Mouse (Mus musculus) ES-Bruce4 (cell line): ENCODE data around the gene Sirt6. TPM values are rescaled to one million over a fixed set of nuclear protein-coding genes. Genes with fewer than 3 reads are reported as not detected.

Source experiments
- H3K27ac ChIP-seq: 2 replicates; pipeline ENCODE4 v1.5.1; 2012; ENCODE audit warnings: low read length, inconsistent platforms; ENCODE audit not compliant: insufficient read depth
- H3K27me3 ChIP-seq: 2 replicates; pipeline ENCODE4 v1.6.1; 2012; ENCODE audit warnings: mild to moderate bottlenecking, low read length, inconsistent platforms; ENCODE audit not compliant: control insufficient read depth, poor library complexity, insufficient read depth, severe bottlenecking
- H3K36me3 ChIP-seq: 2 replicates; pipeline ENCODE4 v1.6.1; 2012; ENCODE audit warnings: inconsistent platforms, mild to moderate bottlenecking, low read length, moderate library complexity; ENCODE audit not compliant: control insufficient read depth, poor library complexity, insufficient read depth, severe bottlenecking
- H3K4me1 ChIP-seq: one replicate; pipeline ENCODE4 v1.8.1; 2011; ENCODE audit warnings: low read length; ENCODE audit not compliant: control insufficient read depth, insufficient read depth
- H3K4me3 ChIP-seq: 2 replicates; pipeline ENCODE4 v1.5.1; 2011; ENCODE audit warnings: low read depth, mild to moderate bottlenecking, low read length
- H3K9ac ChIP-seq: 2 replicates; pipeline ENCODE4 v1.6.1; 2012; ENCODE audit warnings: low read depth, mild to moderate bottlenecking, inconsistent platforms; ENCODE audit not compliant: poor library complexity, severe bottlenecking
- H3K9me3 ChIP-seq: replicated peaks from 2 replicates; pipeline ENCODE4 v1.6.1; 2012; ENCODE audit warnings: mild to moderate bottlenecking, low read length, inconsistent platforms; ENCODE audit not compliant: control insufficient read depth, poor library complexity, insufficient read depth, severe bottlenecking
- CTCF ChIP-seq: IDR thresholded peaks from one replicate; pipeline ENCODE4 v1.8.1; 2011; ENCODE audit warnings: low read depth, low read length
- EP300 ChIP-seq: IDR thresholded peaks from 2 replicates; pipeline ENCODE4 v1.6.1; 2011; ENCODE audit warnings: low read depth, low read length; ENCODE audit not compliant: insufficient read depth
- POLR2A ChIP-seq: IDR thresholded peaks from one replicate; pipeline ENCODE4 v1.8.1; 2011; ENCODE audit warnings: low read length; ENCODE audit not compliant: insufficient read depth
- polyA plus RNA-seq: library from polyadenylated mRNA; stranded (reverse); fragments of >200 nt; gene quantifications from 2 replicates; pipeline ENCODE4 v1.2.4, GENCODE M21; 2011; ENCODE audit warnings: low read depth; ENCODE audit not compliant: missing spikeins, insufficient read depth, insufficient read length

Gene Sirt6
- polyA plus RNA-seq, 1 experiment, result 16.6 TPM

DNA sequence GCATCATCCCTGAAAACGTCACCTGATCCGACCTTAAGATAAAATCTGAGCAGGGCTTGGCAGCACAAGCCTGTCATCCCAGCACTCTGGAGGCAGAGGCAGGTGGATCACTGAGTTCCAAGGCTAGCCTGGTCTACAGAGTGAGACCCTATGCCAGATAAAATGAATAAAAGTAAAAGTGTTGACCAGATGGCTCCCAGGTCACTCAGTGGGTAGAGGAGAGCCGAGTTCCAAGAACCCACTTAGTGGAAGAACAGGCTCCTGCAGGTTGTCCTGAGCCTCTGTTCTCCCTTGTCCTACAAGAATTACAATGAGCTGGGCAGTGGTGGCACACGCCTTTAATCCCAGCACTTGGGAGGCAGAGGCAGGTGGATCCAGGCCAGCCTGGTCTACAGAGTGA is 34.4 kb downstream of the Sirt6 start:
- peaks cover 3% of the 10 kb centered on the region for H3K4me1 ChIP-seq
- no peaks in the 10 kb centered on the region for H3K9me3 ChIP-seq
- H3K27ac ChIP-seq, result no peak overlapping the region
- TF ChIP-seq CTCF (no peak), POLR2A (no peak), EP300 (no peak)
- H3K9ac ChIP-seq, result no peak overlapping the region
- H3K4me3 ChIP-seq, result no peak overlapping the region
- no peaks in the 10 kb centered on the region for H3K36me3 ChIP-seq
- no peaks in the 10 kb centered on the region for H3K27me3 ChIP-seq

- TF ChIP-seq EP300 (no peak), POLR2A (no peak), CTCF (no peak)
- Histone ChIP-seq H3K27me3 (no peaks in the 10 kb centered on the region), H3K4me1 (no peaks in the 10 kb centered on the region), H3K4me3 (no peak overlapping the region), H3K9ac (no peak overlapping the region), H3K9me3 (no peaks in the 10 kb centered on the region), H3K27ac (no peak overlapping the region), H3K36me3 (no peaks in the 10 kb centered on the region)
These were observed 35.0 kb downstream of the Sirt6 start for GRCm38 (mm10) chr10:81592631-81593030.

GRCm38 (mm10) chr10:81591846-81592245 is 35.8 kb downstream of the Sirt6 start:
- Histone ChIP-seq H3K27ac (no peak overlapping the region), H3K4me1 (no peaks in the 10 kb centered on the region), H3K36me3 (no peaks in the 10 kb centered on the region), H3K9ac (no peak overlapping the region), H3K9me3 (no peaks in the 10 kb centered on the region), H3K27me3 (no peaks in the 10 kb centered on the region), H3K4me3 (no peak overlapping the region)
- TF ChIP-seq EP300, result no peak
- TF ChIP-seq POLR2A, result no peak
- no peak for TF ChIP-seq CTCF

DNA sequence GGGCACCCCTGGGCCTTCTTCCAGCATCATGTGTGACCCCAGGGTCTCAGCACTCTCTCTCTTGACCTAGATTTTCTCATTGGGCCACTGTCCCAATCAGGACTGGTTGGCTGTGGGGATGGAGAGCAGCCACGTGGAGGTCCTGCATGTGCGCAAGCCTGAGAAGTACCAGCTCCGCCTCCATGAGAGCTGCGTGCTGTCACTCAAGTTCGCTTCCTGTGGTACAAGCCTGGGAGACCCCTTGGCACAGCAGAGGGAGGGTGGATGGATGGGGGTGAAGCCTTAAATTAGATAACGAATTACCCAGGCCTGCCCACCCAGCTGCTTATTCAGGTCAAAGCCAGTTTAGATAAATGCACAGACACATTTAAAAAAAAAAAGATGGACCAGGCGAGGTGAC is 38.9 kb downstream of the Sirt6 start:
- Histone ChIP-seq H3K4me3 (no peak overlapping the region), H3K27ac (no peak overlapping the region), H3K27me3 (no peaks in the 10 kb centered on the region), H3K4me1 (no peaks in the 10 kb centered on the region), H3K9ac (no peak overlapping the region), H3K36me3 (no peaks in the 10 kb centered on the region), H3K9me3 (no peaks in the 10 kb centered on the region)
- TF ChIP-seq POLR2A, result no peak
- no peak for TF ChIP-seq CTCF

GRCm38 (mm10) chr10:81583347-81583746 is 44.2 kb downstream of the Sirt6 start:
- TF ChIP-seq EP300 (no peak), POLR2A (no peak), CTCF (no peak)
- Histone ChIP-seq H3K9me3 (no peaks in the 10 kb centered on the region), H3K27ac (no peak overlapping the region), H3K36me3 (no peaks in the 10 kb centered on the region), H3K9ac (no peak overlapping the region), H3K27me3 (no peaks in the 10 kb centered on the region), H3K4me1 (no peaks in the 10 kb centered on the region), H3K4me3 (no peak overlapping the region)

DNA sequence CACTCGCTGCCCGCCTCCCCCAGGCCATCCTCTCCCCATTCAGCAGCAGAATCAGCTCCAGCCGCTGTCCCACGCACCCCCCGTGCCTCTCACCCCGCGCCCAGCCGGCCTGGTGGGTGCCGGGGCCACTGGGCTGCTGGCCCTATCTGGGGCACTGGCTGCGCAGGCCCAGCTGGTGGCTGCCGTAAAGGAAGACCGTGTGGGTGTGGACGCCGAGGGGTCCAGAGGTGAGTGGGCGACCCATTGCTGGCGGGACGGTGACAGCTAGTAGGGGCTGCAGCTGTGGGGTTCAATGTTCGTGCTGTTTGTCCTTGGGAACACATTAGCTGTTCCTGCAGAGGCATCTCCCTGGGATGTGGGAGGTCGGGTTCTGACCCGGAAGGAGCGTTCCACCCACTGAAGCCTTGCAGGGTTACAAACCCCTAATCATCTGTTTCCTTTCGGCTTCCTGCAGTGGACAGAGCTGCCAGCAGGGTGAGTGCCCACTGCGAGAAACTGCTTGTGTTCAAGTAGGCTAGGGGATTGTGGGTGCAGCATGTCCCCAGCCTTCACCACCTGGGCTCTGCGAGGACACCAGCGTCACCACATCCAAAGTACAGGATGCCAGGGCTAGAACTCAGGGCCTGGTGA is 47.0 kb downstream of the Sirt6 start:
- H3K27me3 ChIP-seq, result no peaks in the 10 kb centered on the region
- 0 out of 2 replicates have a peak overlapping the region, but pooled peaks have one; percentile 11 for H3K4me3 ChIP-seq
- H3K4me1 ChIP-seq, result peaks cover 1% of the 10 kb centered on the region
- no peak overlapping the region for H3K27ac ChIP-seq
- TF ChIP-seq POLR2A (no peak), CTCF (no peak), EP300 (no peak)
- no peaks in the 10 kb centered on the region for H3K36me3 ChIP-seq
- no peaks in the 10 kb centered on the region for H3K9me3 ChIP-seq
- no peak overlapping the region for H3K9ac ChIP-seq
